Mouse (Mus musculus): ENCODE measurements around the gene Aifm3.
"Not testable (repeated sequence)": the region's sequence is repeated elsewhere in the genome, so short reads cannot be mapped to it uniquely, and the experiment has no call there.

Gene Aifm3

DNA sequence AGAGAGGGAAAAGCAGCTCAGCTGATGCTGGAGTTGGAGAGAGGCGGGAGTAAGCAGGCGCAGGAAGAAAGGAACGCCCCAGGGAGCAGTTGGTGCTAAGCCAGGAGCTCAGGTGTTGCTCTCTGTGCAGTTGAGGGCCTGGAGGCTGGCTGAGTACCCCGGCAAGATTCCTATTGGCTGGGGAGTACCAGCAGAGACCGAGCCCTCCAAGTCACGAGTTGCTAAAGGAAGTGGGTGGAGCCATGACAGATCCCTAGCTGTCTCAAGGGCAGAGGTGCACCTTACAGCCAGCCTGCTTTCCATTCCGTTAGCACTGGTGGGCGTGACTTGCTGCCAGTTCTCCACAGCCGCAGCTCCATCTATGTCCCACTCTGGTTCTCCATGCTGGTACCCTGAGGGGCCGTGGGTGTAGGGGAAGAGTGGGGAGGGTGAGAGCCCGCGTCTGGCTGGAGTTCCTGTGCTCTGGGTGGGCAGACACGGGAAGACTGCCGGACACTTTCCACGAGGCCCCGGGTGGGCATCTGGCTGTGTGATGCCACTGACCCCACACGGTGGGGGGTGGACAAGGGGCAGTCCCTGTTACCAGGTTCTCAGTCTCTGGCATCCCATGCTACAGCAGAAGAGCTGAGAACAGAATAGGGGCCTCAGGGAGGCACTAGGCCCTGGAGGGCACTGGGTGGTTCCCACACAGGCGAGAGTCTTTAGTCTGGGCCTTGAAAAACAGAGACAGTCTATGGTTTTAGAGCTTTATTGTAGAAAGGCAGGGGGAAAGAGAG, 64.7 kb downstream of the Aifm3 start:
- no peak for DNase-seq (ENCODE audit: low spot score in 2 of 2)

DNA sequence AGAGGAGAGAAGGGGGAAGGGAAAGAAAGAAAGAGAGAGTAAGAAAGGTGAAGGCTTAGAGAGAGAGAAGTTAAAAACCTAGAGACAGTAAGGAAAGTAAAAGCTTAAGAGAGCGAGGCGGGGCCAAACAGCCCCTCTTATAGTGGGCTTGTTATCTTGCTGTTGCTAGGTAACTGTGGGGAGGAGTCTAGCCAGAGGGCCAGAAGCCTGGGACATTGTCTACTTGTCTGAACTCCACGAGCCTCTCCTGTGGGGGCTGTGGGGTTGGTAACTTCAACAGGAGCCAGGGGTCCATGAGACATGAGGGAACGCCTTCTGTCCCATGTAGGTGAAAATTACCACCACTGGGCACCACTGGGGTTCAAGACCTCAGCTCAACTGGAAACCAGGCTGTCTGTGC, 65.3 kb downstream of the Aifm3 start:
- not testable (repeated sequence) for DNase-seq (ENCODE audit: low spot score in 2 of 2)

DNA sequence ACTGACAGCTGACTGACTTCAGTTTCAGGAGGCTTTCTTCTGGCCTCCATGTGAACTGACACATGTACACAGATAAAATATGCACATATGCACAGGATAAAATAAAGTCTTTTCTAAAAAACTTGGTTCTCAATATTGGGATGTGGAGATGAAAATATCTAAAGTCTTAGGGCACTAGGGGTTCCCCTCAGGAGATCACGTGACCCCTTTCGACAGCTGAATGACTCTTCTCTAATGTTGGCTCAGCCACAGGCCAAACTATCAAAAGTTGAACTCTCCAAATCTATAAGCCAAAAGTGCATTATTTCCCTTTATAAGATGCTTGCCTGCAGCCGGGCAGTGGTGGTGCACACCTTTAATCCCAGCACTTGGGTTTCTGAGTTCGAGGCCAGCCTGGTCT, 66.8 kb downstream of the Aifm3 start:
- DNase-seq (ENCODE audit: low spot score in 2 of 2): no peak

DNA sequence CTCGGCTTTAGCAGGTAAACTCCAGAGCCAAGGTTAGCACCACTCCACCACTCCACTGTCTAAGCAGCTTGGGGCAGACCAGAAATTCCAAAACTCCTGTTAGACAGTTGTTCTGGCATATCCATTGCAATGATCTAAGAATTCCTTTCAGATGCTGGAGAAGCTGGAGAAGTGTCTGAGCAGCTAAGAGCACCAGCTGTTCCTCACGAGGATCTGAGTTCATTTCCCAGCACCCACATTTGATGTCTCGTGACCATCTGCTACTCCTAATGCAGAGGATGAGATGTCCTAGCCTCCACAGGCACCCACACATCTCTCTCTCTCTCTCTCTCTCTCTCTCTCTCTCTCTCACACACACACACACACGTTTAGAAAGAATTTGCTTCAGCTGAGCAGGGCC, 67.5 kb downstream of the Aifm3 start:
- DNase-seq (ENCODE audit: low spot score in 2 of 2): no peak

Measured in urinary bladder, postnatal 4 days (tissue).